Comparison of ENCODE assay signal across 27 mouse cellular contexts in the genomic region with DNA sequence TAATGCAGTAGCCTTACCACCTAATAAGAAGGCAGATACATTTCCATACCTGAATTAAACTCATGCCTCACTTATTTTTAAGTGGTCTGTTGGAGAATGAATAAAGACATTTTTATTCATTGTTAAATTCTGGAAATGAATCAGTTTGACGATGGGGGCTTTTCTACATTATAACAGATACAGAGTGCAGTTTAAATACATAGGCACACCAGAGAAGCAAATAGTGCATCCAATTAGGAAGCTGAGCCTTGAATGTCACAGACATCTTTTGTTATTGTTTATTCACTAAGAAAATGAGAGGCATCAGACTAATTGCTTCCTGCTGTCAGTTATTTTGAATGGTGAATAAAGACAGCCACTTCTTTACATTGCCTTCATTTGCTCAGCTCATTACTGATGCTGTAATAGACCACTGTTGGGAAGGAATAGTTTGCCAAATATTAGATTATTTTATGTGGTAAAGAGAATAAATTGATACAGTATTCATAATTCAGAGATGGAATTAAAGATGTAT.
DNase-seq lines count a peak whose midpoint lies in the region; ATAC-seq lines count a peak whose summit lies in the region.
"Had no signal": no experiment of that assay in that cellular context is flagged by ENCODE, and none has a peak within 500 bp of the region (broad histone marks: within the 10 kb centered on the region; RNA-seq: fewer than 3 reads in every experiment).

No protein-coding gene starts in this region.

- no peaks in the 10 kb centered on the region for H3K9me3 ChIP-seq in forebrain, embryonic 12.5 days
- no peaks in the 10 kb centered on the region for H3K9me3 ChIP-seq in forebrain, embryonic 10.5 days
- no peaks in the 10 kb centered on the region for H3K9me3 ChIP-seq in liver, embryonic 13.5 days (replicated peaks)
- no peaks in the 10 kb centered on the region for H3K9me3 ChIP-seq in embryonic facial prominence, embryonic 14.5 days (ENCODE audit: control insufficient read depth, low read length)
- H3K9me3 ChIP-seq: embryonic facial prominence, embryonic 12.5 days; heart, embryonic 15.5 days; hindbrain, embryonic 13.5 days; limb, embryonic 12.5 days; midbrain, embryonic 13.5 days had no signal

- no peak overlapping the region for H3K27ac ChIP-seq in forebrain, embryonic 12.5 days
- H3K27ac ChIP-seq in forebrain, embryonic 10.5 days, result no peak overlapping the region
- peak overlapping the region; percentile 55; the same call in 1 of the 2 replicates for H3K27ac ChIP-seq in liver, embryonic 13.5 days
- H3K27ac ChIP-seq in embryonic facial prominence, embryonic 14.5 days (replicated peaks; ENCODE audit: low read depth, low read length), result no peak overlapping the region
- H3K27ac ChIP-seq: embryonic facial prominence, embryonic 12.5 days; heart, embryonic 15.5 days; hindbrain, embryonic 13.5 days; limb, embryonic 12.5 days; midbrain, embryonic 13.5 days had no signal

- no peaks in the 10 kb centered on the region for H3K36me3 ChIP-seq in forebrain, embryonic 12.5 days (replicated peaks)
- H3K36me3 ChIP-seq in forebrain, embryonic 10.5 days (replicated peaks), result no peaks in the 10 kb centered on the region
- H3K36me3 ChIP-seq in liver, embryonic 13.5 days, result peaks cover 3% of the 10 kb centered on the region; the same call in 1 of the 2 replicates
- H3K36me3 ChIP-seq in embryonic facial prominence, embryonic 14.5 days (ENCODE audit: control insufficient read depth, insufficient read depth, low read length), result no peaks in the 10 kb centered on the region
- H3K36me3 ChIP-seq: heart, embryonic 15.5 days; hindbrain, embryonic 13.5 days; limb, embryonic 12.5 days; midbrain, embryonic 13.5 days had no signal

- peak; percentile 72 for ATAC-seq in forebrain, embryonic 12.5 days (ENCODE audit: low FRiP score)
- ATAC-seq in liver, embryonic 13.5 days (ENCODE audit: low read depth), result no peak
- peak; percentile 48; the same call in 1 of the 2 replicates for ATAC-seq in embryonic facial prominence, embryonic 14.5 days (ENCODE audit: low read depth)
- ATAC-seq: CD4-positive, CD25-positive, alpha-beta regulatory T cell, adult 4 months; midbrain, embryonic 13.5 days had no signal

- H3K4me1 ChIP-seq in forebrain, embryonic 12.5 days, result peaks cover 30% of the 10 kb centered on the region
- peaks cover 46% of the 10 kb centered on the region for H3K4me1 ChIP-seq in forebrain, embryonic 10.5 days
- H3K4me1 ChIP-seq in liver, embryonic 13.5 days (replicated peaks), result peaks cover 60% of the 10 kb centered on the region
- H3K4me1 ChIP-seq in embryonic facial prominence, embryonic 14.5 days (ENCODE audit: control insufficient read depth, insufficient read depth, low read length), result peaks cover 16% of the 10 kb centered on the region; the same call in 1 of the 2 replicates

- WGBS in forebrain, embryonic 12.5 days, result 13% methylated on average over 1 of the region's 1 CpGs
- WGBS in forebrain, embryonic 10.5 days, result 29% methylated on average over 1 of the region's 1 CpGs
- 76% methylated on average over 1 of the region's 1 CpGs for WGBS in liver, embryonic 13.5 days (ENCODE audit: insufficient replicate concordance)
- 53% methylated on average over 1 of the region's 1 CpGs for WGBS in embryonic facial prominence, embryonic 14.5 days

- H3K9ac ChIP-seq in forebrain, embryonic 12.5 days, result no peak overlapping the region
- no peak overlapping the region for H3K9ac ChIP-seq in liver, embryonic 13.5 days
- H3K9ac ChIP-seq in embryonic facial prominence, embryonic 14.5 days (ENCODE audit: low read depth, low read length), result no peak overlapping the region
- H3K9ac ChIP-seq: embryonic facial prominence, embryonic 12.5 days; heart, embryonic 15.5 days; hindbrain, embryonic 13.5 days; limb, embryonic 12.5 days; midbrain, embryonic 13.5 days had no signal

- H3K4me3 ChIP-seq in forebrain, embryonic 12.5 days (replicated peaks), result no peak overlapping the region
- H3K4me3 ChIP-seq in forebrain, embryonic 10.5 days, result no peak overlapping the region
- no peak overlapping the region for H3K4me3 ChIP-seq in liver, embryonic 13.5 days (replicated peaks)
- H3K4me3 ChIP-seq in embryonic facial prominence, embryonic 14.5 days (ENCODE audit: low read depth, low read length), result no peak overlapping the region
- H3K4me3 ChIP-seq: embryonic facial prominence, embryonic 12.5 days; erythroblast, embryonic 14.5 days; heart, embryonic 15.5 days; hindbrain, embryonic 13.5 days; limb, embryonic 12.5 days; midbrain, embryonic 13.5 days had no signal

- H3K27me3 ChIP-seq in forebrain, embryonic 12.5 days, result peaks cover 10% of the 10 kb centered on the region
- H3K27me3 ChIP-seq in forebrain, embryonic 10.5 days (ENCODE audit: poor library complexity, severe bottlenecking), result peaks cover 42% of the 10 kb centered on the region
- no peaks in the 10 kb centered on the region for H3K27me3 ChIP-seq in liver, embryonic 13.5 days
- no peaks in the 10 kb centered on the region for H3K27me3 ChIP-seq in embryonic facial prominence, embryonic 14.5 days (replicated peaks; ENCODE audit: control insufficient read depth, insufficient read depth, low read length)
- H3K27me3 ChIP-seq: embryonic facial prominence, embryonic 12.5 days; heart, embryonic 15.5 days; hindbrain, embryonic 13.5 days; limb, embryonic 12.5 days; midbrain, embryonic 13.5 days had no signal

- H3K4me2 ChIP-seq in forebrain, embryonic 12.5 days, result no peak overlapping the region
- no peak overlapping the region for H3K4me2 ChIP-seq in liver, embryonic 13.5 days
- H3K4me2 ChIP-seq in embryonic facial prominence, embryonic 14.5 days (ENCODE audit: low read depth, low read length), result no peak overlapping the region
- H3K4me2 ChIP-seq: embryonic facial prominence, embryonic 12.5 days; heart, embryonic 15.5 days; hindbrain, embryonic 13.5 days; limb, embryonic 12.5 days; midbrain, embryonic 13.5 days had no signal

- DNase-seq in forebrain, embryonic 10.5 days (ENCODE audit: extremely low spot score, low spot score), result no peak
- DNase-seq in liver, embryonic 13.5 days, result no peak
- no peak for DNase-seq in liver
- DNase-seq in embryonic facial prominence, embryonic 14.5 days (ENCODE audit: low spot score), result peak; percentile 30
- DNase-seq in retina, embryonic 14.5 days (ENCODE audit: low spot score), result peak; percentile 88
- DNase-seq in kidney, adult 9 months, result no peak
- DNase-seq in embryo, embryonic 10.5 days (ENCODE audit: low spot score), result no peak
- DNase-seq: adrenal gland, postnatal 25 days; cerebellum, adult 11 months; cerebellum, adult 9-11 months; gastrocnemius, postnatal 14 days; heart, postnatal 36 days; kidney, adult 2 months; kidney, postnatal 10 days; lung, adult 18-20 months; lung, postnatal 10 days; right cerebral cortex, adult 18-20 months; thymus, adult 18-20 months; thymus, postnatal 36 days had no signal

Comparison
In these comparisons a context has a peak if more than half of its experiments do, and no peak if none do; other contexts are left out.
1. DNase-seq: peak in embryonic facial prominence, embryonic 14.5 days (single experiment) and retina, embryonic 14.5 days (single experiment); none in forebrain, embryonic 10.5 days (single experiment), liver, embryonic 13.5 days (single experiment), liver (single experiment), kidney, adult 9 months (single experiment) and embryo, embryonic 10.5 days (single experiment).